Comparison of ENCODE assay signal across 12 mouse cellular contexts in genomic region chr11:32039656-32040055, GRCm38 (mm10). TPM values are rescaled to one million over a fixed set of nuclear protein-coding genes. Genes with fewer than 3 reads are reported as not detected.
DNase-seq lines count a peak whose midpoint lies in the region; ATAC-seq and TF ChIP-seq lines count a peak whose summit lies in the region.
"Had no signal": no experiment of that assay in that cellular context is flagged by ENCODE, and none has a peak within 500 bp of the region (broad histone marks: within the 10 kb centered on the region; RNA-seq: fewer than 3 reads in every experiment).

No protein-coding gene starts in this region.

- no peaks in the 10 kb centered on the region for H3K36me3 ChIP-seq in limb, embryonic 13.5 days
- H3K36me3 ChIP-seq in limb, embryonic 10.5 days = no peaks in the 10 kb centered on the region
- H3K36me3 ChIP-seq in forebrain, embryonic 15.5 days = peaks cover 11% of the 10 kb centered on the region; the same call in 1 of the 2 replicates
- H3K36me3 ChIP-seq: limb, embryonic 15.5 days had no signal

- ATAC-seq in limb, embryonic 13.5 days (ENCODE audit: low FRiP score, low read depth) = peak; percentile 37
- ATAC-seq in forebrain, embryonic 15.5 days (replicated peaks) = no peak
- peak; percentile 67; the same call in 1 of the 2 replicates for ATAC-seq in megakaryocyte-erythroid progenitor cell, adult 5-6 weeks (replicated peaks; ENCODE audit: low FRiP score, low TSS enrichment, poor library complexity, severe bottlenecking)

- no peaks in the 10 kb centered on the region for H3K9me3 ChIP-seq in limb, embryonic 13.5 days
- H3K9me3 ChIP-seq in limb, embryonic 10.5 days (replicated peaks) = no peaks in the 10 kb centered on the region
- H3K9me3 ChIP-seq in forebrain, embryonic 15.5 days = no peaks in the 10 kb centered on the region
- H3K9me3 ChIP-seq: limb, embryonic 15.5 days had no signal

- H3K27ac ChIP-seq in limb, embryonic 13.5 days = no peak overlapping the region
- H3K27ac ChIP-seq in limb, embryonic 10.5 days = no peak overlapping the region
- H3K27ac ChIP-seq in forebrain, embryonic 15.5 days (replicated peaks) = peak overlapping the region; percentile 42; the same call in 1 of the 2 replicates
- H3K27ac ChIP-seq in gastrocnemius, adult 2 months = no peak overlapping the region
- H3K27ac ChIP-seq: limb, embryonic 15.5 days had no signal

- no peak for DNase-seq in limb, embryonic 10.5 days (ENCODE audit: low spot score)
- DNase-seq in thymus, postnatal 10 days (ENCODE audit: low spot score in 2 of 2) = peak; percentile 30 to 33
- no peak for DNase-seq in adrenal gland, adult (ENCODE audit: inconsistent age in 2 of 2, low spot score in 1 of 2)
- no peak for DNase-seq in gastrocnemius, adult 2 months
- DNase-seq in urinary bladder, postnatal 36 days (ENCODE audit: low spot score in 2 of 2) = no peak
- DNase-seq: cerebellum, adult 11 months; kidney, postnatal 25 days; lung, postnatal 14 days had no signal

- H3K27me3 ChIP-seq in limb, embryonic 13.5 days = no peaks in the 10 kb centered on the region
- no peaks in the 10 kb centered on the region for H3K27me3 ChIP-seq in limb, embryonic 10.5 days (ENCODE audit: low read depth, poor library complexity, severe bottlenecking)
- H3K27me3 ChIP-seq in forebrain, embryonic 15.5 days = no peaks in the 10 kb centered on the region
- H3K27me3 ChIP-seq: limb, embryonic 15.5 days had no signal

- H3K4me1 ChIP-seq in limb, embryonic 13.5 days = peaks cover 8% of the 10 kb centered on the region
- H3K4me1 ChIP-seq in limb, embryonic 10.5 days = peaks cover 16% of the 10 kb centered on the region
- peaks cover 31% of the 10 kb centered on the region for H3K4me1 ChIP-seq in forebrain, embryonic 15.5 days

- no peak overlapping the region for H3K4me2 ChIP-seq in limb, embryonic 13.5 days (replicated peaks)
- no peak overlapping the region for H3K4me2 ChIP-seq in forebrain, embryonic 15.5 days (replicated peaks)
- H3K4me2 ChIP-seq: limb, embryonic 15.5 days had no signal

- H3K4me3 ChIP-seq in limb, embryonic 13.5 days = no peak overlapping the region
- no peak overlapping the region for H3K4me3 ChIP-seq in limb, embryonic 10.5 days
- H3K4me3 ChIP-seq in forebrain, embryonic 15.5 days = no peak overlapping the region
- no peak overlapping the region for H3K4me3 ChIP-seq in gastrocnemius, adult 2 months
- H3K4me3 ChIP-seq: limb, embryonic 15.5 days had no signal

- no peak overlapping the region for H3K9ac ChIP-seq in limb, embryonic 13.5 days
- no peak overlapping the region for H3K9ac ChIP-seq in forebrain, embryonic 15.5 days (replicated peaks)
- H3K9ac ChIP-seq: limb, embryonic 15.5 days had no signal

- intact Hi-C loops in gastrocnemius, adult 2 months (cut with DNase I) = no loop called here

- no peak for TF ChIP-seq CTCF in gastrocnemius, adult 2 months (IDR thresholded peaks at IDR 0.05)

- 32% methylated on average over 4 of the region's 4 CpGs for WGBS in limb, embryonic 13.5 days
- WGBS in limb, embryonic 10.5 days = 66% methylated on average over 4 of the region's 4 CpGs
- 65% methylated on average over 4 of the region's 4 CpGs for WGBS in forebrain, embryonic 15.5 days

RNA-seq across cellular contexts. Expression of gene Nsg2, which starts 39.4 kb away (rescaled TPM):
- 7.6 and 7.9 TPM in 2 replicates for polyA plus RNA-seq in limb, embryonic 13.5 days (2015; fragmentation: Nextera tagmentation; extraction: Ambion mirVana)
- 1.1 and 2.0 TPM in 2 replicates for polyA plus RNA-seq in limb, embryonic 10.5 days (2016; fragmentation: Nextera tagmentation; extraction: Ambion mirVana)
- 677 and 717 TPM in 2 replicates for polyA plus RNA-seq in forebrain, embryonic 15.5 days (2015; fragmentation: Nextera tagmentation; extraction: Ambion mirVana)
- total RNA-seq in megakaryocyte-erythroid progenitor cell, adult 5-6 weeks (2014; fragmentation: Nextera tagmentation) = 1.0 and 1.9 TPM in 2 replicates
- 0.52 and 0.88 TPM in 2 replicates for total RNA-seq in megakaryocyte-erythroid progenitor cell, adult 5-6 weeks (2017)
- total RNA-seq in gastrocnemius, adult 2 months (2021) = not detected

Comparison
In these comparisons a context has a peak if more than half of its experiments do, and no peak if none do; other contexts are left out.
1. DNase-seq: peak in thymus, postnatal 10 days (2 of 2); none in limb, embryonic 10.5 days (single experiment), adrenal gland, adult (0 of 2), gastrocnemius, adult 2 months (single experiment) and urinary bladder, postnatal 36 days (0 of 2).
2. RNA of gene Nsg2, which starts 39.4 kb away (polyA plus RNA-seq): 677 to 717 TPM in forebrain, embryonic 15.5 days; 7.6 to 7.9 TPM in limb, embryonic 13.5 days and 1.1 to 2.0 TPM in limb, embryonic 10.5 days; every median in the first group is over 10 times any median in the second.